Mouse (Mus musculus) liver (tissue): ENCODE results near the gene Atad1.
"Not testable (repeated sequence)": the region's sequence is repeated elsewhere in the genome, so short reads cannot be mapped to it uniquely, and the experiment has no call there.

Source experiments
- DNase-seq: peaks from one replicate; pipeline ENCODE4 v3.0.0-alpha.2; 2020; ENCODE audit warnings: mixed read lengths

Atad1 gene

GRCm38 (mm10) chr19:32739686-32740085, at the start of gene Atad1:
Atad1 (minus strand) TSS chr19:32739786.
- no peak for DNase-seq

- not testable (repeated sequence) for DNase-seq
These were observed 48.4 kb upstream of the Atad1 start for GRCm38 (mm10) chr19:32788016-32788415.

GRCm38 (mm10) chr19:32787388-32787787, 47.8 kb upstream of the Atad1 start:
- not testable (repeated sequence) for DNase-seq

GRCm38 (mm10) chr19:32781305-32782071, 41.9 kb upstream of the Atad1 start:
- DNase-seq, result no peak

GRCm38 (mm10) chr19:32779131-32779530, 39.5 kb upstream of the Atad1 start:
- no peak for DNase-seq

- DNase-seq, result no peak
These were observed 38.8 kb upstream of the Atad1 start for GRCm38 (mm10) chr19:32778411-32778810.

- DNase-seq, result no peak
These were observed 22.9 kb upstream of the Atad1 start for GRCm38 (mm10) chr19:32762493-32762892.

GRCm38 (mm10) chr19:32761162-32761561, 21.6 kb upstream of the Atad1 start:
- no peak for DNase-seq

GRCm38 (mm10) chr19:32760499-32760898, 20.9 kb upstream of the Atad1 start:
- DNase-seq, result no peak

GRCm38 (mm10) chr19:32759357-32760024, 19.9 kb upstream of the Atad1 start:
- DNase-seq, result no peak

- no peak for DNase-seq
These were observed 19.2 kb upstream of the Atad1 start for GRCm38 (mm10) chr19:32758793-32759161.

- DNase-seq, result peak; percentile 50
These were observed 18.5 kb upstream of the Atad1 start for GRCm38 (mm10) chr19:32757831-32758792.

- DNase-seq, result peak; percentile 96
These were observed 17.5 kb upstream of the Atad1 start, which contains the start of gene Pten for GRCm38 (mm10) chr19:32756900-32757725. Pten (plus strand) TSS chr19:32757497.

GRCm38 (mm10) chr19:32756636-32756899, 17.0 kb upstream of the Atad1 start:
- DNase-seq, result no peak

GRCm38 (mm10) chr19:32755792-32756635, 16.4 kb upstream of the Atad1 start:
- peak; percentile 96 for DNase-seq

GRCm38 (mm10) chr19:32755104-32755791, 15.7 kb upstream of the Atad1 start:
- DNase-seq, result no peak

GRCm38 (mm10) chr19:32754188-32755000, 14.8 kb upstream of the Atad1 start:
- DNase-seq, result no peak

- no peak for DNase-seq
These were observed 13.8 kb upstream of the Atad1 start for GRCm38 (mm10) chr19:32753386-32753785.

GRCm38 (mm10) chr19:32752357-32752756, 12.8 kb upstream of the Atad1 start:
- no peak for DNase-seq

- peak; percentile 29 for DNase-seq
These were observed 9.8 kb upstream of the Atad1 start for GRCm38 (mm10) chr19:32749425-32749824.
